Mouse (Mus musculus) WW6 (cell line): ENCODE results near the gene Nono.
"Not testable (repeated sequence)": the region's sequence is repeated elsewhere in the genome, so short reads cannot be mapped to it uniquely, and the experiment has no call there.

Source experiments
- DNase-seq: peaks from one replicate; pipeline ENCODE4 v3.0.0-alpha.2; 2013; ENCODE audit warnings: low read depth, low spot score

Gene Nono

DNA sequence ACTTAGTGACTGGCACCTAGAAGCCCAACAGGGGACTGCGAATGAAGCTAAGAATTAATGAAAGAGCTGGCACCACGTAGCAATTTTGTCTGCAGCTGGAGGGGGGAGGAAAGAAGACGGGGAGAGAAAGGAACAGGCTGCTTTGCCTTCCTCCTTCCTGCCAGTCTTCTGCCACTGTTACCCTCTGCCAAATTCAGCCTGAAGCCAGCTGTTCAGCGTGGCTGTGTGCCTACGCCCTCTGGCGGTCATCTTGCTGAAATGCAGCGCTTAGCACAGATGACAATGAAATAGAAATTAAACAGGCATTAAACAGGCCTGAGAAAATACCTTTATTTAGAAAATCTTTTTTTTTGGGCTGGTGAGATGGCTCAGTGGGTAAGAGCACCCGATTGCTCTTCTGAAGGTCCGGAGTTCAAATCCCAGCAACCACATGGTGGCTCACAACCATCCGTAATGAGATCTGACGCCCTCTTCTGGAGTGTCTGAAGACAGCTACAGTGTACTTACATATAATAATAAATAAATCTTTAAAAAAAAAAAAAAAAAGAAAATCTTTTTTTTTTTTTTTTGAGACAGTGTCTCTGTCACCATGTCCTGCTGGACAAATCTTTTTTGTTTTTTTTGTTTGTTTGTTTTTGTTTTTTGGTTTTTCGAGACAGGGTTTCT is 57.5 kb downstream of the Nono start:
- not testable (repeated sequence) for DNase-seq
